Mouse (Mus musculus) spleen, adult 2 months (tissue): ENCODE measurements at regions not wholly inside any gene's neighbourhood (a gene's known extent, or its start where the extent isn't known, plus 50 kb on each side); places are given as distances from the start of the nearest gene placed in this dataset.

ENCODE experiments used
- DNase-seq, 2 experiments: peaks; one replicate each; pipeline versions ENCODE4 v3.0.0 to v3.0.0-alpha.2; 2012 to 2021; ENCODE audit warnings: low spot score in 2 of 2, low read depth in 1 of 2
- H3K27ac ChIP-seq: fragments of 200-500 bp; 2 replicates; pipeline ENCODE4 v1.5.1; 2012; ENCODE audit warnings: low read length, inconsistent platforms; ENCODE audit not compliant: insufficient read depth
- H3K27me3 ChIP-seq: fragments of 200-500 bp; 2 replicates; pipeline ENCODE4 v1.6.1; 2012; ENCODE audit warnings: mild to moderate bottlenecking, moderate library complexity, low read length, inconsistent platforms; ENCODE audit not compliant: control insufficient read depth, insufficient read depth
- H3K36me3 ChIP-seq: fragments of 200-500 bp; 2 replicates; pipeline ENCODE4 v1.6.1; 2012; ENCODE audit warnings: mild to moderate bottlenecking, low read length, inconsistent platforms; ENCODE audit not compliant: control insufficient read depth, insufficient read depth
- H3K4me1 ChIP-seq: fragments of 200-500 bp; 2 replicates; pipeline ENCODE4 v1.6.1; 2011; ENCODE audit warnings: inconsistent platforms; ENCODE audit not compliant: control insufficient read depth, insufficient read depth, insufficient read length
- H3K4me3 ChIP-seq: fragments of 200-500 bp; 2 replicates; pipeline ENCODE4 v1.5.1; 2011; ENCODE audit warnings: mild to moderate bottlenecking, inconsistent platforms; ENCODE audit not compliant: insufficient read depth, insufficient read length; ENCODE audit errors: extremely low read depth
- CTCF ChIP-seq: fragments of 200-500 bp; IDR thresholded peaks from 2 replicates; pipeline ENCODE4 v1.5.1; 2011; ENCODE audit warnings: mild to moderate bottlenecking, inconsistent platforms; ENCODE audit not compliant: insufficient read depth, insufficient read length, insufficient replicate concordance; ENCODE audit errors: extremely low read depth
- POLR2A ChIP-seq: fragments of 200-500 bp; IDR thresholded peaks from 2 replicates; pipeline ENCODE4 v1.6.1; 2011; ENCODE audit warnings: low read depth, low read length, inconsistent platforms
- WGBS: fragments of 180-500 bp; shearing (Covaris S2); methylation state at CpG from one replicate; pipeline ENCODE4 v1.1.7; 2018; 5-methylcytosine and 5-hydroxymethylcytosine counted together

GRCm38 (mm10) chr13:6076978-6077825, 215.9 kb downstream of the Klf6 start:
- Histone ChIP-seq H3K27ac (no peak overlapping the region), H3K4me3 (no peak overlapping the region), H3K27me3 (no peaks in the 10 kb centered on the region), H3K4me1 (no peaks in the 10 kb centered on the region), H3K36me3 (no peaks in the 10 kb centered on the region)
- 86% methylated on average over 4 of the region's 4 CpGs for WGBS
- DNase-seq, result no peak
- TF ChIP-seq POLR2A (no peak), CTCF (no peak)

GRCm38 (mm10) chr13:6085891-6086290, 224.6 kb downstream of the Klf6 start:
- Histone ChIP-seq H3K27me3 (no peaks in the 10 kb centered on the region), H3K4me1 (no peaks in the 10 kb centered on the region), H3K27ac (no peak overlapping the region), H3K36me3 (no peaks in the 10 kb centered on the region), H3K4me3 (no peak overlapping the region)
- WGBS, result 78% methylated on average over 2 of the region's 2 CpGs
- DNase-seq, result no peak
- TF ChIP-seq CTCF (no peak), POLR2A (no peak)

GRCm38 (mm10) chr13:6109018-6109657, 247.9 kb downstream of the Klf6 start:
- Histone ChIP-seq H3K36me3 (no peaks in the 10 kb centered on the region), H3K4me3 (no peak overlapping the region), H3K27me3 (no peaks in the 10 kb centered on the region), H3K4me1 (no peaks in the 10 kb centered on the region), H3K27ac (no peak overlapping the region)
- DNase-seq, result no peak
- 67% methylated on average over 7 of the region's 7 CpGs for WGBS
- TF ChIP-seq POLR2A (no peak), CTCF (no peak)

GRCm38 (mm10) chr13:6119703-6120102, 258.4 kb downstream of the Klf6 start:
- no peaks in the 10 kb centered on the region for H3K4me1 ChIP-seq
- H3K4me3 ChIP-seq, result no peak overlapping the region
- H3K27ac ChIP-seq, result no peak overlapping the region
- TF ChIP-seq POLR2A (no peak), CTCF (no peak)
- WGBS, result 37% methylated on average over 1 of the region's 1 CpGs
- H3K36me3 ChIP-seq, result no peaks in the 10 kb centered on the region
- DNase-seq, result no peak
- H3K27me3 ChIP-seq, result no peaks in the 10 kb centered on the region

- Histone ChIP-seq H3K27me3 (no peaks in the 10 kb centered on the region), H3K27ac (no peak overlapping the region), H3K36me3 (no peaks in the 10 kb centered on the region), H3K4me3 (no peak overlapping the region), H3K4me1 (no peaks in the 10 kb centered on the region)
- WGBS, result 96% methylated on average over 1 of the region's 1 CpGs
- no peak for DNase-seq
- TF ChIP-seq CTCF, result no peak
- no peak for TF ChIP-seq POLR2A
Observed at GRCm38 (mm10) chr13:6127311-6127710, 266.0 kb downstream of the Klf6 start.

- no peak for TF ChIP-seq CTCF
- no peaks in the 10 kb centered on the region for H3K4me1 ChIP-seq
- no peak for DNase-seq
- 85% methylated on average over 1 of the region's 1 CpGs for WGBS
- no peaks in the 10 kb centered on the region for H3K36me3 ChIP-seq
- H3K4me3 ChIP-seq, result no peak overlapping the region
- H3K27ac ChIP-seq, result no peak overlapping the region
- no peaks in the 10 kb centered on the region for H3K27me3 ChIP-seq
Observed at GRCm38 (mm10) chr13:6128903-6129302, 267.6 kb downstream of the Klf6 start.

- Histone ChIP-seq H3K36me3 (no peaks in the 10 kb centered on the region), H3K27me3 (no peaks in the 10 kb centered on the region), H3K27ac (no peak overlapping the region), H3K4me3 (no peak overlapping the region), H3K4me1 (no peaks in the 10 kb centered on the region)
- 83% methylated on average over 2 of the region's 2 CpGs for WGBS
- no peak for DNase-seq
- TF ChIP-seq POLR2A (no peak), CTCF (no peak)
Observed at GRCm38 (mm10) chr13:6131363-6131762, 270.1 kb downstream of the Klf6 start.
